Mouse (Mus musculus) embryonic fibroblast, embryonic 13.5 days (primary cell): ENCODE measurements around the gene Krtap5-2. TPM values are rescaled to one million over a fixed set of nuclear protein-coding genes. Genes with fewer than 3 reads are reported as not detected.
"Not testable (repeated sequence)": the region's sequence is repeated elsewhere in the genome, so short reads cannot be mapped to it uniquely, and the experiment has no call there.

Experiments used
- H3K27ac ChIP-seq: 2 replicates; pipeline ENCODE4 v1.5.1; 2012; ENCODE audit warnings: low read length, control low read depth, inconsistent platforms; ENCODE audit not compliant: insufficient read depth
- H3K4me1 ChIP-seq: 2 replicates; pipeline ENCODE4 v1.6.1; 2011; ENCODE audit warnings: low read length; ENCODE audit not compliant: control insufficient read depth, insufficient read depth
- H3K4me3 ChIP-seq: 2 replicates; pipeline ENCODE4 v1.5.1; 2011; ENCODE audit warnings: mild to moderate bottlenecking, control low read depth, low read length; ENCODE audit not compliant: insufficient read depth
- CTCF ChIP-seq: IDR thresholded peaks from 2 replicates; pipeline ENCODE4 v1.5.1; 2011; ENCODE audit warnings: mild to moderate bottlenecking, control low read depth, low read length, moderate library complexity, borderline replicate concordance; ENCODE audit not compliant: insufficient read depth
- POLR2A ChIP-seq: IDR thresholded peaks from 2 replicates; pipeline ENCODE4 v1.6.1; 2011; ENCODE audit warnings: low read depth, mild to moderate bottlenecking, control low read depth, low read length, moderate library complexity
- polyA plus RNA-seq: library from polyadenylated mRNA; stranded (reverse); fragments of >200 nt; gene quantifications from 2 replicates; pipeline ENCODE4 v1.2.4, GENCODE M21; 2011; ENCODE audit warnings: low read depth; ENCODE audit not compliant: missing spikeins, insufficient read length

Krtap5-2 gene
- polyA plus RNA-seq, 1 experiment: not detected

- Histone ChIP-seq H3K4me1 (no peaks in the 10 kb centered on the region), H3K4me3 (no peak overlapping the region), H3K27ac (no peak overlapping the region)
- TF ChIP-seq POLR2A: no peak
- no peak for TF ChIP-seq CTCF
Measured at GRCm38 (mm10) chr7:142178685-142179084, 2.9 kb upstream of the Krtap5-2 start.

- TF ChIP-seq POLR2A: no peak
- TF ChIP-seq CTCF: no peak
- Histone ChIP-seq H3K4me3 (no peak overlapping the region), H3K27ac (no peak overlapping the region), H3K4me1 (no peaks in the 10 kb centered on the region)
Measured at GRCm38 (mm10) chr7:142169836-142170235, 6.0 kb downstream of the Krtap5-2 start.

GRCm38 (mm10) chr7:142165639-142166038 lies 10.2 kb downstream of the Krtap5-2 start, which contains the start of gene Gm4553:
Gene Gm4553, minus strand, starts transcription at chr7:142165739.
- H3K4me3 ChIP-seq, H3K4me1 ChIP-seq, H3K27ac ChIP-seq: not testable (repeated sequence)

- Histone ChIP-seq H3K4me1 (no peaks in the 10 kb centered on the region), H3K27ac (no peak overlapping the region), H3K4me3 (no peak overlapping the region)
- TF ChIP-seq CTCF (no peak), POLR2A (no peak)
Measured at GRCm38 (mm10) chr7:142159366-142159765, 16.4 kb downstream of the Krtap5-2 start.

GRCm38 (mm10) chr7:142157013-142157412 lies 18.8 kb downstream of the Krtap5-2 start, which contains the start of gene Gm29735:
Gene Gm29735, minus strand, starts transcription at chr7:142157113.
- not testable (repeated sequence) for H3K4me1 ChIP-seq, H3K27ac ChIP-seq, H3K4me3 ChIP-seq

- no peak for TF ChIP-seq CTCF
- Histone ChIP-seq H3K4me3 (no peak overlapping the region), H3K27ac (no peak overlapping the region), H3K4me1 (no peaks in the 10 kb centered on the region)
Measured at GRCm38 (mm10) chr7:142155308-142155707, 20.5 kb downstream of the Krtap5-2 start.

GRCm38 (mm10) chr7:142152191-142152590 lies 23.6 kb downstream of the Krtap5-2 start:
- H3K4me1 ChIP-seq: no peaks in the 10 kb centered on the region
- H3K27ac ChIP-seq: no peak overlapping the region
- H3K4me3 ChIP-seq: no peak overlapping the region
- TF ChIP-seq POLR2A (no peak), CTCF (no peak)

GRCm38 (mm10) chr7:142148633-142149032 lies 27.2 kb downstream of the Krtap5-2 start:
- Histone ChIP-seq H3K4me3 (no peak overlapping the region), H3K27ac (no peak overlapping the region)
- TF ChIP-seq CTCF (no peak), POLR2A (no peak)

GRCm38 (mm10) chr7:142146033-142146432 lies 29.8 kb downstream of the Krtap5-2 start:
- TF ChIP-seq POLR2A (no peak), CTCF (no peak)
- Histone ChIP-seq H3K4me3 (no peak overlapping the region), H3K27ac (no peak overlapping the region), H3K4me1 (no peaks in the 10 kb centered on the region)

More at GRCm38 (mm10) chr7:142148633-142149032, 27.2 kb downstream of the Krtap5-2 start:
- no peaks in the 10 kb centered on the region for H3K4me1 ChIP-seq

GRCm38 (mm10) chr7:142145413-142145940 lies 30.3 kb downstream of the Krtap5-2 start:
- no peak overlapping the region for H3K27ac ChIP-seq
- no peak for TF ChIP-seq CTCF
- no peak for TF ChIP-seq POLR2A
- no peaks in the 10 kb centered on the region for H3K4me1 ChIP-seq
- H3K4me3 ChIP-seq: no peak overlapping the region

- Histone ChIP-seq H3K27ac (no peak within 1 kb of the TSS), H3K4me3 (no peak within 1 kb of the TSS), H3K4me1 (no peaks in the 10 kb centered on the region)
- TF ChIP-seq CTCF: no peak
- TF ChIP-seq POLR2A: no peak
Measured at GRCm38 (mm10) chr7:142144507-142144906, 31.3 kb downstream of the Krtap5-2 start, which contains the start of gene Gm45337. Gene Gm45337, minus strand, starts transcription at chr7:142144607.

GRCm38 (mm10) chr7:142143506-142144010 lies 32.2 kb downstream of the Krtap5-2 start:
- not testable (repeated sequence) for H3K4me3 ChIP-seq, H3K27ac ChIP-seq, H3K4me1 ChIP-seq
